Mouse (Mus musculus) left cerebral cortex, postnatal 14 days (tissue): ENCODE measurements at regions not wholly inside any gene's neighbourhood (a gene's known extent, or its start where the extent isn't known, plus 50 kb on each side); places are given as distances from the start of the nearest gene placed in this dataset.
"Not testable (repeated sequence)": the region's sequence is repeated elsewhere in the genome, so short reads cannot be mapped to it uniquely, and the experiment has no call there.

Source experiments
- DNase-seq, 2 experiments: peaks; one replicate each; pipeline ENCODE4 v3.0.0; 2021 to 2022; ENCODE audit warnings: low spot score in 2 of 2, mixed read lengths in 1 of 2
- intact Hi-C: fragments of 180-260 bp; cut with DNase I; formaldehyde crosslinking; loops from one replicate; pipeline ENCODE4 v1.15.1; 2025

DNA sequence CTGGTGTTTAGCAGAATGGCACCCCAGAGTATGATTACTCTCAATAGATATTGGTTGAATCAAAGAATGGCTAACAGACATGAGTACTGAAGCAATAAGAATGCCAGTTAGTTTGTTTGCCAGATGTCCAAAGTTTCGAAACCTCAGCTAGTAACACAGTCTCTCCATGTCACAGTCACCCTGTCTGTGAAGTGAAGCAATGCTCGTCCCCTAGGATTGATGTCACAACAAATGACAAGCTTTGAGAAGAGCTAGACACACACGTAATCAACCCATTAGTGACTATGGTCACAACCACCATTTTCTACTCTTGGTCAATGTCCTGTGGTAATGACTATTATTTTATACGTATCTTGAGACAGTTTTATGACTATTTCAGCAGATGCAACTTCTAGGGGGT is 69.3 kb upstream of the Tgm3 start:
- DNase-seq: no peak
- intact Hi-C loops: no loop called here

DNA sequence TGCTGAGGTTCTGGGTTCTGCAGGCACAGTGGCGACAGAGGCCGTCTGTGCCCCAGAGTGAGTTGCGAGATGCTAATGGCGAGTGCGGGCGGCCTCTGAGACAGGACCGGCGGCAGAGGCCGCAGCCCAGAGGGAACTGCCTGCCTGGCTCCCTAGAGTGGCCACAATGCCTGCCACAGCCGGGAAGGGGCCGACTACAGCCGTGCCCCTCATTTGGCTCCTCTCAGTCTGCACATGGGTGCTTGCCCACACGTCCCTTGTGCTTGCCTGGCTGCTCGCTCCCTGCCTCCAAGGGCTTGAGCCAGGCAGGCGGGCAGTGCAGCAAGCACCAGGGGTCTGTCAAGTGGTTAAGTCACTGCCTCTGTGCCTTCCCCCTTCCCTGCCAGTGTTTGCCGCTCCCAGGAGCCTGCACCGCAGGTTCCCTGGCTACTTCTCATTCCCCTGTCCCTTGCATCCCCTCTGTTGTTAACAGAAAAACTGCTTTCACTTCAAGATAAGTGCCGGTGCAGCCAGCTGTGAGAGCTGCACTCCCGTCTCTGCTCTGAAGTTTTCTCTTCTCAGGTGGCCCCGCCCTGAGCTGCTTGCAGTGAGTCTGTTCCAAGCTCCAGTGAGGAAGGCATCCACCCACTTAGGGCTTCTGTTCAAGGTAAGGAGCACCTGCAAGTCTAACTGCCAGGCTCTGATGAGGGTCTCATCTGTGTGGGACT is 64.1 kb upstream of the Tgm3 start:
- no peak for DNase-seq
- intact Hi-C loops: no loop called here

DNA sequence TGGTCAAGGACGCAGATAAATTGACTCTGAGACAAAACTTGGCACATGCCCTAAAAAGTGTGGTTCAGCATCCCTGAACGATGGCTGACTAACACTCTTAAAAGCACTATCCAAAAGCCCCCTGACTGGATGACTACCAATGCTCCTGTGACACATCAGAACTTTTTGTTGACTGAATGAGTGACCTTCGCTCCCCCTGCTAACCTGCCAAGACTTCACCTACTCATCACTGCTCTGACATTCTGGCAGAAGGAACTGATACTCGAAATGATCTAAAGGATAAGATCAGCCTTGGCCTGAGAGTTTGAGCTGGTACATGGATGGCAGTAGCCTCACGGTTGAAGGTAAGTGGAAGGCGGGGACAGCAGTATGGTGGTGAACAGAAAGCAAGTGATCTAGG is 62.4 kb upstream of the Tgm3 start:
- DNase-seq, intact Hi-C loops: not testable (repeated sequence)

DNA sequence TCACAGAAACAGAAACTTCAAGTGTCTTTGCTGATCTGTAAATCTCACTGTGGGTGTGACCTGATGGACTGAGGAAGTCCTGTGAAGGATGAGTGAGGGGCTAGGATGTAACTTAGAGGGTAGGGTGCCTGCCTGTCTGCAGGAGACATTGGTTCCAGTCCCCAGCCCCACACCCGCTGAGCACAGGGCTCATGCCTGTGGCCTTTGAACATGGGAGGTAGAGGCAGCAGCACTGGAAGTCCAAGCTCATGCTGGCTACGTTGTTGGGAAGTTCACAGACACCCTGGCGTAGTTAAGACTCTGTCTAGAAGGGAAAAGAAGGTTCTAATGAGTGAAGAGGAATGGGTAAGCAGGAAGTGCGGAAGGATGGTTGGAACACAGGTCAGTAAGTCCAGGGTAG is 59.7 kb upstream of the Tgm3 start:
- no peak for DNase-seq
- intact Hi-C loops: no loop called here

DNA sequence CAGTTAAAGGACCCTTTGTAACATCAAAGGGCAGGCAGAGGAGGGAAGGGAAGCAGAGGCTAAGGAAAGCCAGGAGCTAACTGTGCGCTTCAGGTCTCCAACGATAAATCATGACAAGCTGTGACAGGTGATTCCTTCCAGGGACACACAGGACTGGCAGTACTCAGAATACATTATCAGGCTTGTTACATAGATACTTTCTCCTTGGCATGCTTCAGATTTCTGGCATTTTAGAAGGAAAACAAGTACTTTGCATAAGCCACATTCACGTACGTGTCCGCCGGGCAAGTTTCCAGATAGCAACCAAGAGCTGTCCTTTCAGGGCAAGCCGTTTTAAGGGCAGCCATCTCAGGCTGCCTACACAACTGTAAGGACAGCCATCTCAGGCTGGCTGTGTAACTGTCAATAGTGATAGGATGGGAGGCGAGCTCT is 56.9 kb upstream of the Tgm3 start:
- intact Hi-C loops: no loop called here

DNA sequence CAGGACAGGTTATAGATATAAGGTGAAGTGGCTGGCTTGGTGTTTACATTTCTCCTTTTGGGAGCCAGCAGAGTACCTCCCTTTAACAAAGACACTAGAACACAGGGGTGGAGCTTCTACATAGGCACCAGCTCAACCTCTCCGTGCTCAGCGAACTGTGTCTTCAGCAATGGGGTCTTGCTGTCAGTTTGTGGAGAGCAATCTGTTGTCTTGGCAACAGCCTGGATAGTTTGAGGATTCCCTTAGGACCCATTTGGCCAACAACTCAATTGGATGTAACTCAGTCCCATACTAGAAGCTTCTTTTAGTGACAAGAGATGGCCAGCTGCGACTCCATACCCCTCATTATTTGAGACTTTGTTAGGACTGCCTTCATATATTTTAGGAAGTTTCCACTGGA is 54.0 kb upstream of the Tgm3 start:
- intact Hi-C loops: no loop called here
- no peak for DNase-seq

More for the DNA sequence above, 56.9 kb upstream of the Tgm3 start:
- peak in 1 of 2 experiments; percentile 8 for DNase-seq

DNA sequence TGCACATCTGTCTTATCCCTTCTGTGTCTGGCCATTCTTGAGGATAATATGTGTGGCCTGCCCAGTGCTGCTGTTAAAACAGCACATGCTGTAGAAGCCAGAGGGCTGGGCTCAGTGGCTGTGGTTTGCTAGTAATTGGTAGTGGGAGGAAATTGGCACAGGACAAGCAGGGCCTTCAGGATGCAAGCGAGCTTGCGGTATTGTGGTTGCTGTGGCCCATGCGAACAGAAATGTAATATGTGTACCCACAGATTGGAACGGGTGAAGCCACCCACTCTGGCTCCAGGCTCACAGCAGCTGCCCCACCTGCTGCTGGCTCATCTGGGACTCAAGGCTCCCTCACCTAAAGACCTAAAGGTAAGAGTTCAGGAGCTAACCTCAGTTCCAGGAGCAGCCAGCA is 51.8 kb upstream of the Tgm3 start:
- intact Hi-C loops: no loop called here

DNA sequence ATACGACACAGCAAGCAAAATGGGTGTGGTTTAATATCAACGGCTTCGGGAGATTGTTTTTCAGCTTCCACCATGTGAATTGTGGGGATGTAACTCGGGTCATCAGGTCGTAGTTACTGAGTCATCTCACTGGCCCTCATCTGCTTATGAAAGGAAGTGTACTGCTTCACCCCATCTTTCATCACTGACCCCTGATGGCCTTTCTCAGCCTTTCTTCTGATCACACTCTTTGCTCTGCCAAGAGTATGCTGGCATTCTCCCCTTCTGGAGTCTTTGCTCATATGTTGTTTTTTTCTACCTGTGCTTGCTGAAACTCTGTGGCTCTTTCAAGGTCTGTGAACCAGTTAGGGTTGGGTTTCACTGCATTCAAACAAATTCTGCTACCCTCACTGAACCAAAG is 50.6 kb upstream of the Tgm3 start:
- intact Hi-C loops: no loop called here
- DNase-seq: no peak

More for the DNA sequence above, 51.8 kb upstream of the Tgm3 start:
- DNase-seq: no peak
